Mouse (Mus musculus) cerebellum, postnatal 14 days (tissue): ENCODE data around the gene Edem2.

Source experiments
- DNase-seq, 2 experiments: peaks; one replicate each; pipeline ENCODE4 v3.0.0; 2021; ENCODE audit warnings: mixed read lengths in 2 of 2

The Edem2 gene

GRCm38 (mm10) chr2:155683821-155684220, 45.5 kb downstream of the Edem2 start:
- no peak for DNase-seq

- DNase-seq = no peak
Observed at GRCm38 (mm10) chr2:155683137-155683536, 46.1 kb downstream of the Edem2 start.

- no peak for DNase-seq
Observed at GRCm38 (mm10) chr2:155681874-155682273, 47.4 kb downstream of the Edem2 start.

GRCm38 (mm10) chr2:155681194-155681593, 48.1 kb downstream of the Edem2 start:
- no peak for DNase-seq

GRCm38 (mm10) chr2:155680591-155680990, 48.7 kb downstream of the Edem2 start:
- no peak for DNase-seq

- DNase-seq = no peak
Observed at GRCm38 (mm10) chr2:155679586-155680110, 49.6 kb downstream of the Edem2 start.

GRCm38 (mm10) chr2:155675118-155675517, 54.2 kb downstream of the Edem2 start:
- peak in 1 of 2 experiments; percentile 35 for DNase-seq

GRCm38 (mm10) chr2:155673546-155673945, 55.7 kb downstream of the Edem2 start:
- peak; percentile 71 to 80 for DNase-seq

- no peak for DNase-seq
Observed at GRCm38 (mm10) chr2:155671236-155671635, 58.0 kb downstream of the Edem2 start.

- DNase-seq = peak; percentile 53 to 72
Observed at GRCm38 (mm10) chr2:155668461-155668860, 60.8 kb downstream of the Edem2 start.

GRCm38 (mm10) chr2:155667881-155668280, 61.4 kb downstream of the Edem2 start:
- DNase-seq = no peak

GRCm38 (mm10) chr2:155663910-155664460, 65.3 kb downstream of the Edem2 start:
- DNase-seq = no peak

GRCm38 (mm10) chr2:155663097-155663496, 66.2 kb downstream of the Edem2 start:
- DNase-seq = peak; percentile 76 to 81

GRCm38 (mm10) chr2:155662390-155662789, 66.9 kb downstream of the Edem2 start:
- no peak for DNase-seq

- DNase-seq = no peak
Observed at GRCm38 (mm10) chr2:155655759-155656372, 73.4 kb downstream of the Edem2 start.

- no peak for DNase-seq
Observed at GRCm38 (mm10) chr2:155652618-155653017, 76.7 kb downstream of the Edem2 start.
